Mouse (Mus musculus) cerebellum, postnatal 14 days (tissue): ENCODE data around the gene Camsap2.

Experiments used
- DNase-seq, 2 experiments: peaks; one replicate each; pipeline ENCODE4 v3.0.0; 2021; ENCODE audit warnings: mixed read lengths in 2 of 2

Gene Camsap2

DNA sequence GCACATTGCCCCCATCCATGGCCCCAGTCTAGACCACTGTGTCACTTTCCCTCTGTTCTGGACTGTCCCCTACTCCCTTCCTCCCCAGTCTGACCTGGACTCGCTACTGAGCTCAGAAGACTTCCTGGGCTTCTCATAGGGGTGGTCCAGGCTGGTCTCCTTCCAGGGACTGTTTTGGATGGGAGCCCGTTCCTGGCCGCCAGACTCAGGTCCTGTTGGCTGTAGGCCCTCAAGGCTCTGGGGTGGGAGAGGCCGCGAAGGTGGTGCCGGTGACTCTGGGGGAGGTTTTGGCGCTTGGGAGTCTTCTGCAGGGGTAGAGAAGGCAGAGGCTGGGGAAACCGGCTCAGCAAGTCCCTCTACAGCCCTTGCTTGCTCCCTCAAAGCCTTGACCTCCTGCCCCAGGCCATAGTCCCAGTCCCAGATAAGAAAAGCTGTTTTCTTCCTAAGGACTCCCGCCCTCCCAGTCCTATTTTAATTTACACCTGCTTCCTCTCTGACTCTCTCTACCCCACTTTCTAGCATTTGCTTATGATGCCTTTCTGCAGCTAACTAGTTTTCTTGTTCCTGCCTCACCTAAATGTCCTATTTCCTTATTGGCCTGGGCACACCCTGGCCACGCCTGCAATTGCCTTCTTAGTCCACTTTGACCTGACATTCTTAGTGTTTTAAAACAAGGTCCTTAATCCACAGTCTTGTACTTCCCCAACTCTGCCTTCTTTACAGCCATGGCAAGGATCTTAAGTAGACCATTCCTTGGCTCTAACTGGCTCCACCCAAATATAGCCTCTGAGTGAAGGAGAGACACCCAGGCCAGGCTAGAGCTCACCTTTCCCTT is 125.7 kb downstream of the Camsap2 start:
- peak in 1 of 2 experiments; percentile 30 for DNase-seq
